10 mouse cellular contexts compared by ENCODE assay signal in genomic region chr6:30674714-30675280, GRCm38 (mm10). TPM values are rescaled to one million over a fixed set of nuclear protein-coding genes. Genes with fewer than 3 reads are reported as not detected.
DNase-seq lines count a peak whose midpoint lies in the region; ATAC-seq and TF ChIP-seq lines count a peak whose summit lies in the region.
"Had no signal": no experiment of that assay in that cellular context is flagged by ENCODE, and none has a peak within 500 bp of the region (broad histone marks: within the 10 kb centered on the region; RNA-seq: fewer than 3 reads in every experiment).

No protein-coding gene starts in this region.

- peak overlapping the region; percentile 38 for H3K4me2 ChIP-seq in lung, postnatal 0 days (replicated peaks; ENCODE audit: low read depth, low read length)
- H3K4me2 ChIP-seq in forebrain, postnatal 0 days (ENCODE audit: low read depth), result peak overlapping the region; percentile 41
- peak overlapping the region; percentile 44 for H3K4me2 ChIP-seq in limb, embryonic 12.5 days
- peak overlapping the region; percentile 38; the same call in 1 of the 2 replicates for H3K4me2 ChIP-seq in stomach, embryonic 16.5 days (ENCODE audit: low read depth, low read length)

- no peaks in the 10 kb centered on the region for H3K27me3 ChIP-seq in lung, postnatal 0 days (replicated peaks; ENCODE audit: insufficient read depth, low read length)
- no peaks in the 10 kb centered on the region for H3K27me3 ChIP-seq in forebrain, postnatal 0 days (ENCODE audit: insufficient read depth, low read length)
- H3K27me3 ChIP-seq in limb, embryonic 12.5 days, result no peaks in the 10 kb centered on the region
- H3K27me3 ChIP-seq in stomach, embryonic 16.5 days (ENCODE audit: control insufficient read depth, insufficient read depth, low read length), result no peaks in the 10 kb centered on the region
- H3K27me3 ChIP-seq: megakaryocyte, embryonic 14.5 days had no signal

- H3K4me3 ChIP-seq in lung, postnatal 0 days (ENCODE audit: low read depth, low read length), result no peak overlapping the region
- H3K4me3 ChIP-seq in forebrain, postnatal 0 days (ENCODE audit: low read depth, low read length), result no peak overlapping the region
- H3K4me3 ChIP-seq in limb, embryonic 12.5 days (replicated peaks), result 0 out of 2 replicates have a peak overlapping the region, but pooled peaks have one; percentile 9
- H3K4me3 ChIP-seq in stomach, embryonic 16.5 days (replicated peaks; ENCODE audit: low read length), result no peak overlapping the region
- H3K4me3 ChIP-seq: megakaryocyte, embryonic 14.5 days had no signal

- DNase-seq in lung, postnatal 0 days (ENCODE audit: low spot score), result peak; percentile 64
- no peak for DNase-seq in lung, postnatal 36 days
- DNase-seq in forebrain, postnatal 0 days, result no peak
- no peak for DNase-seq in right cerebral cortex, postnatal 4 days
- DNase-seq in ovary, adult 18-20 months (ENCODE audit: low spot score), result no peak
- DNase-seq in adrenal gland, postnatal 4 days (ENCODE audit: low spot score in 2 of 2), result no peak
- DNase-seq: thymus, postnatal 4 days had no signal

- H3K27ac ChIP-seq in lung, postnatal 0 days (ENCODE audit: low read length), result peak overlapping the region; percentile 35; the same call in 1 of the 2 replicates
- peak overlapping the region; percentile 88 for H3K27ac ChIP-seq in forebrain, postnatal 0 days (ENCODE audit: low read depth, low read length)
- H3K27ac ChIP-seq in limb, embryonic 12.5 days, result peak overlapping the region; percentile 100
- H3K27ac ChIP-seq in stomach, embryonic 16.5 days (ENCODE audit: low read length), result peak overlapping the region; percentile 92

- no peaks in the 10 kb centered on the region for H3K36me3 ChIP-seq in lung, postnatal 0 days (ENCODE audit: insufficient read depth, low read length)
- no peaks in the 10 kb centered on the region for H3K36me3 ChIP-seq in forebrain, postnatal 0 days (ENCODE audit: insufficient read depth)
- 0 out of 2 replicates have a peak, but pooled peaks cover 4% of the 10 kb centered on the region for H3K36me3 ChIP-seq in limb, embryonic 12.5 days
- H3K36me3 ChIP-seq in stomach, embryonic 16.5 days (ENCODE audit: control insufficient read depth, insufficient read depth, low read length), result no peaks in the 10 kb centered on the region

- 24% methylated on average over 9 of the region's 9 CpGs for WGBS in lung, postnatal 0 days
- WGBS in forebrain, postnatal 0 days, result 15% methylated on average over 9 of the region's 9 CpGs
- WGBS in limb, embryonic 12.5 days, result 35% methylated on average over 9 of the region's 9 CpGs
- WGBS in stomach, embryonic 16.5 days, result 34% methylated on average over 9 of the region's 9 CpGs

- peaks cover 4% of the 10 kb centered on the region; the same call in 1 of the 2 replicates for H3K4me1 ChIP-seq in lung, postnatal 0 days (ENCODE audit: insufficient read depth, low read depth, low read length)
- peaks cover 29% of the 10 kb centered on the region for H3K4me1 ChIP-seq in forebrain, postnatal 0 days (ENCODE audit: insufficient read depth)
- H3K4me1 ChIP-seq in limb, embryonic 12.5 days (replicated peaks), result peaks cover 77% of the 10 kb centered on the region
- H3K4me1 ChIP-seq in stomach, embryonic 16.5 days (ENCODE audit: control insufficient read depth, insufficient read depth, low read length), result peaks cover 24% of the 10 kb centered on the region

- no peaks in the 10 kb centered on the region for H3K9me3 ChIP-seq in lung, postnatal 0 days (ENCODE audit: low read length)
- H3K9me3 ChIP-seq in forebrain, postnatal 0 days (ENCODE audit: low read length), result no peaks in the 10 kb centered on the region
- H3K9me3 ChIP-seq in limb, embryonic 12.5 days, result no peaks in the 10 kb centered on the region
- no peaks in the 10 kb centered on the region for H3K9me3 ChIP-seq in stomach, embryonic 16.5 days (replicated peaks; ENCODE audit: control insufficient read depth, low read length)
- H3K9me3 ChIP-seq: megakaryocyte, embryonic 14.5 days had no signal

- no peak overlapping the region for H3K9ac ChIP-seq in lung, postnatal 0 days (replicated peaks; ENCODE audit: low read depth)
- peak overlapping the region; percentile 45 for H3K9ac ChIP-seq in forebrain, postnatal 0 days
- peak overlapping the region; percentile 27; the same call in 1 of the 2 replicates for H3K9ac ChIP-seq in limb, embryonic 12.5 days (replicated peaks)
- no peak overlapping the region; the same call in 1 of the 2 replicates for H3K9ac ChIP-seq in stomach, embryonic 16.5 days (ENCODE audit: low read length)

- no peak for TF ChIP-seq CTCF in lung, postnatal 0 days (IDR thresholded peaks at IDR 0.05)
- no peak for TF ChIP-seq CTCF in forebrain, postnatal 0 days (IDR thresholded peaks at IDR 0.05; ENCODE audit: low read depth)

- no peak for TF ChIP-seq EP300 in lung, postnatal 0 days (IDR thresholded peaks at IDR 0.05)

- 0 out of 2 replicates have a peak, but pooled peaks have one; percentile 22 for ATAC-seq in lung, postnatal 0 days
- ATAC-seq in forebrain, postnatal 0 days, result peak; percentile 81
- ATAC-seq in limb, embryonic 12.5 days (ENCODE audit: insufficient number of reproducible peaks, insufficient read depth, low FRiP score, low TSS enrichment, low read depth), result peak; percentile 69; the same call in 1 of the 2 replicates
- ATAC-seq in stomach, embryonic 16.5 days (ENCODE audit: insufficient read depth, low FRiP score), result peak; percentile 52; the same call in 1 of the 2 replicates

RNA-seq across cellular contexts. Expression of gene Cep41, which starts 18.8 kb away (rescaled TPM):
- polyA plus RNA-seq in lung, postnatal 0 days (2015; fragmentation: Nextera tagmentation; extraction: Ambion mirVana), result 6.1 and 6.3 TPM in 2 replicates
- total RNA-seq in forebrain, postnatal 0 days (2014; rRNA removed), result 10.2 and 14.1 TPM in 2 replicates
- 8.8 and 10.6 TPM in 2 replicates for polyA plus RNA-seq in forebrain, postnatal 0 days (2015; fragmentation: Nextera tagmentation; extraction: Ambion mirVana)
- polyA plus RNA-seq in limb, embryonic 12.5 days (2016; fragmentation: Nextera tagmentation; extraction: Ambion mirVana), result 51.1 and 53.5 TPM in 2 replicates
- 8.8 and 11.6 TPM in 2 replicates for polyA plus RNA-seq in stomach, embryonic 16.5 days (2015; fragmentation: Nextera tagmentation; extraction: Ambion mirVana)
- total RNA-seq in adrenal gland, postnatal 4 days (2021), result 10 to 100 TPM in 1 of 2 experiments, 1 to 10 TPM in 1; 9.3 to 10.2 TPM

RNA-seq across cellular contexts. Expression of gene Cpa1, which starts 35.8 kb away (rescaled TPM):
- 8.8 and 11.2 TPM in 2 replicates for polyA plus RNA-seq in lung, postnatal 0 days (2015; fragmentation: Nextera tagmentation; extraction: Ambion mirVana)
- 1.1 TPM in 1 of 2 replicates, not detected in the other for total RNA-seq in forebrain, postnatal 0 days (2014; rRNA removed)
- 0.29 and 0.69 TPM in 2 replicates for polyA plus RNA-seq in forebrain, postnatal 0 days (2015; fragmentation: Nextera tagmentation; extraction: Ambion mirVana)
- polyA plus RNA-seq in limb, embryonic 12.5 days (2016; fragmentation: Nextera tagmentation; extraction: Ambion mirVana), result 0.40 and 0.64 TPM in 2 replicates
- 684 and 706 TPM in 2 replicates for polyA plus RNA-seq in stomach, embryonic 16.5 days (2015; fragmentation: Nextera tagmentation; extraction: Ambion mirVana)
- 100 to 1,000 TPM in 1 of 2 experiments, under 1 TPM in 1; 0.96 to 609 TPM for total RNA-seq in adrenal gland, postnatal 4 days (2021)

RNA-seq across cellular contexts. Expression of gene Mest, which starts 48.5 kb away (rescaled TPM):
- polyA plus RNA-seq in lung, postnatal 0 days (2015; fragmentation: Nextera tagmentation; extraction: Ambion mirVana), result 436 and 472 TPM in 2 replicates
- 127 and 212 TPM in 2 replicates for total RNA-seq in forebrain, postnatal 0 days (2014; rRNA removed)
- 90.4 and 146 TPM in 2 replicates for polyA plus RNA-seq in forebrain, postnatal 0 days (2015; fragmentation: Nextera tagmentation; extraction: Ambion mirVana)
- 1,412 and 1,630 TPM in 2 replicates for polyA plus RNA-seq in limb, embryonic 12.5 days (2016; fragmentation: Nextera tagmentation; extraction: Ambion mirVana)
- polyA plus RNA-seq in stomach, embryonic 16.5 days (2015; fragmentation: Nextera tagmentation; extraction: Ambion mirVana), result 746 and 846 TPM in 2 replicates
- 100 to 1,000 TPM; 359 to 373 TPM for total RNA-seq in adrenal gland, postnatal 4 days (2021)

Comparison
In these comparisons a context has a peak if more than half of its experiments do, and no peak if none do; other contexts are left out.
1. ATAC-seq: peak in every context shown above with its lines; median percentile 81 in forebrain, postnatal 0 days; 69 in limb, embryonic 12.5 days; 52 in stomach, embryonic 16.5 days; 22 in lung, postnatal 0 days.
2. H3K27ac ChIP-seq: peak in every context shown above with its lines; median percentile 100 in limb, embryonic 12.5 days; 92 in stomach, embryonic 16.5 days; 88 in forebrain, postnatal 0 days; 35 in lung, postnatal 0 days.
3. H3K9ac ChIP-seq: peak in forebrain, postnatal 0 days (single experiment) and limb, embryonic 12.5 days (single experiment); none in lung, postnatal 0 days (single experiment) and stomach, embryonic 16.5 days (single experiment).
4. RNA of gene Cpa1, which starts 35.8 kb away (polyA plus RNA-seq): 684 to 706 TPM in stomach, embryonic 16.5 days; 8.8 to 11.2 TPM in lung, postnatal 0 days, 0.40 to 0.64 TPM in limb, embryonic 12.5 days and 0.29 to 0.69 TPM in forebrain, postnatal 0 days; every median in the first group is over 10 times any median in the second.
5. Peak in every context shown above with its lines, with median percentiles within 50 percentile points of each other: H3K4me2 ChIP-seq.